Mouse (Mus musculus): ENCODE data around the gene Strn3. TPM values are rescaled to one million over a fixed set of nuclear protein-coding genes. Genes with fewer than 3 reads are reported as not detected.
A peak's percentile ranks its signal among the peaks of the same experiment; 100 is the strongest.
"Not testable (repeated sequence)": the region's sequence is repeated elsewhere in the genome, so short reads cannot be mapped to it uniquely, and the experiment has no call there.

The Strn3 gene
- polyA plus RNA-seq, 1 experiment from 2014 or later: 60.4 TPM

DNA sequence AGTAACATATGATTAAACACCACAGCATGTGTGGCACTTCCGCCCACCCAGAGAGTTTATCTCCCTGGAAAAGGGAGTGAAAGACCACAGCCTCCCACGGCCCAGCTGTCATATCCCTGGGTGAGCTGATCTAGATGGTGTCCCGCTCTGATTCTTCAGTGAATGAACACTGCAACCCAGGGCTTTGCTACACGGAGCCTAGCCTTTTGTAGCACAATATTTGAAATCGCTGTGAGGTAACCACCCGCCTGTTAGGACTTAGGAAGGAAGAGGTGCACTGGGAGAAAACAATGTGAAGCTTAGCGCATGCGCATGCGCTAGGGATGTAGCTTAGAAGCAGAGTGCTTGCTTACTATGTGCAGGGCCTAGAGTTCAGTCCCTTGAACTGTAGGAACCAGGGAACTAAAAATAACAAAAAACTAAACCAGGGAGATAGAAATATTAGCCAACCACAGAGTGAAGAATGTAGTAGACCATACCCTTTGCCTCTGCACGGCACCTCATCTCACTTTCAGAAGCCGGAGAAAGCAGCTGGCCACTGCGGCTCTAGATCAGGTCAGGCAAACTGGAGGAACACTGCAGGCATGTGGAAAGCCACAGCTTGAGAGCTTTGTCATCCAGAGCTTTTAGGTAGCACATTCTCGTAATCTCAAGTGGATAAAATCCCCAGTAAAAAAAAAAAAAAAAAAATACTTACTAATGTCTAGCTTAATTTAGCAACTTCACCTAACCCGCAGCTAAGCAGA is 17.4 kb upstream of the Strn3 start:
- H3K4me3 ChIP-seq: no peak overlapping the region
- no peak overlapping the region; the same call in 1 of the 2 replicates for H3K9ac ChIP-seq (replicated peaks)
- no peak overlapping the region for H3K27ac ChIP-seq (replicated peaks)
- no peaks in the 10 kb centered on the region for H3K27me3 ChIP-seq
- ATAC-seq (ENCODE audit: low FRiP score, low read depth): no peak
- WGBS: 65% methylated on average over 14 of the region's 14 CpGs
- H3K9me3 ChIP-seq: no peaks in the 10 kb centered on the region
- no peaks in the 10 kb centered on the region; the same call in 1 of the 2 replicates for H3K4me1 ChIP-seq
- no peak overlapping the region for H3K4me2 ChIP-seq (replicated peaks)
- 0 out of 2 replicates have a peak, but pooled peaks cover 3% of the 10 kb centered on the region for H3K36me3 ChIP-seq

DNA sequence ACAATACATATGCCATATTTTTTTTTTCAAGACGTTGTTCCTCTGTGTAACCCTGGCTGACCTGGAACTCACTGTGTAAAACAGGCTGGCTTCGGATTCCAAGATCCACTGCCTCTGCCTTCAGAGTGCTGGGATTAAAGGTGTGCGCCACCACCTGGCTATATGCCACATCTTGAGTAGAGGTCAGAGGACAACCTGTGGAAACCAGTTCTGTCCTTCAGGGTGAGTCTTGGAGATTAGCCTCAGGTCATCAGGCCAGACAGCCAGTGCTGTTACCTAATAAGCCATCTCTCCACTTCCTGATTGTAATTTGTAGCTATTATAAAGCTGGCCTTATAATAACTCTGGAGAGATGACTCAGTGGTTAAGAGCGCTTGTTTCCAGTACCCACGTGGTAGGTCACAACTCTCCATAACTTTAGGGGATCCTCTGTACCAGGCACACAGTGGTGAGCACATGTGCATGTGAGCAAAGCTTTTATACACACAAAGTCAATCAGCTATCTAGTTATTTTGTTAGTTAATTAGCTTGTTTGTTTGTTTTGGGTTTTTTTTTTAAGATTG is 15.1 kb upstream of the Strn3 start:
- H3K4me2 ChIP-seq (replicated peaks): no peak overlapping the region
- no peak overlapping the region for H3K4me3 ChIP-seq
- ATAC-seq (ENCODE audit: low FRiP score, low read depth): no peak
- 91% methylated on average over 5 of the region's 5 CpGs for WGBS
- 0 out of 2 replicates have a peak, but pooled peaks cover 3% of the 10 kb centered on the region for H3K36me3 ChIP-seq
- H3K27me3 ChIP-seq: no peaks in the 10 kb centered on the region
- no peak overlapping the region for H3K9ac ChIP-seq (replicated peaks)
- no peak overlapping the region for H3K27ac ChIP-seq (replicated peaks)
- H3K9me3 ChIP-seq: 0 out of 2 replicates have a peak, but pooled peaks cover 4% of the 10 kb centered on the region
- H3K4me1 ChIP-seq: peaks cover 6% of the 10 kb centered on the region

DNA sequence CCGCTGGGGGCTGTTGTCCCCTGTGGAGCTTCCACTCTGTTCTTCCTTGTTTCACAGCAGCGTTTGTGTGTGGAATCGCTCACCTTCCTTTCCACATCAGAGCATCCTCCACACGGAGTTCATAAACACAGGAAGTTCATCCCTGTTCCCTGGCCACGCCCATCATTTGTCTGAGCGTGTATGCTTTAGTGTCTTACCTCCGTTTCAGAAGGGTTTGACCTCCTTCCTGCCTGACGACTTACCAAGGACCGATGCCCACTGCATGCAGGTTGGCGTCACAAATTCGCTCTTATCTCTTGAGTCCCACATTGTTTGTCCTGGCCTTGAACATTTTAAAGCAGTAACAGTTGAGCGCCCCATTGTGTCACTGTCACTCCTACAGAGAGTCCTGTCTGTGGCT is 14.1 kb upstream of the Strn3 start:
- Histone ChIP-seq H3K27me3 (no peaks in the 10 kb centered on the region), H3K36me3 (0 out of 2 replicates have a peak, but pooled peaks cover 3% of the 10 kb centered on the region), H3K4me2 (replicated peaks) (no peak overlapping the region), H3K9me3 (0 out of 2 replicates have a peak, but pooled peaks cover 5% of the 10 kb centered on the region), H3K4me1 (peaks cover 6% of the 10 kb centered on the region), H3K27ac (replicated peaks) (no peak overlapping the region), H3K4me3 (no peak overlapping the region), H3K9ac (replicated peaks) (no peak overlapping the region)
- 86% methylated on average over 12 of the region's 12 CpGs for WGBS
- ATAC-seq (ENCODE audit: low FRiP score, low read depth): no peak

DNA sequence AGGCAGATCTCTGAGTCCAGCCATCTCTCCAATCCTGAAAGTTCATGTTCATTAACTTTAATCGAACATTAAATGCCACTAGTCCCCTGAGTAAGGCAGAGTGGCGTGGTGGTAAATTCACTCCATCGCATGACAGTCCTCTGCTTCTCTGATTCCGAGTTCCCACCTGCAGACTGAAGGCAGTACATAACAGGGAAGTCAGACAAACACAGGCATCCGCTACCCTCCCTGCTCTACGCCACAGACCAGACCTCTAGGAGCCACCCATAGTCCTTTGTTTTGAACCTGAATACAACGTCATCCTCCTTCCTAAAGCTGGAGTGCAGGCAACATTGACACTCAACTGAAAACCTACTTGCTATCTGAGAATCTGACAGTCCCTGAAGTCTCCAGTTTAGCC is 12.9 kb upstream of the Strn3 start:
- Histone ChIP-seq H3K36me3 (0 out of 2 replicates have a peak, but pooled peaks cover 3% of the 10 kb centered on the region), H3K9me3 (0 out of 2 replicates have a peak, but pooled peaks cover 5% of the 10 kb centered on the region), H3K4me3 (no peak overlapping the region), H3K27ac (replicated peaks) (no peak overlapping the region), H3K27me3 (no peaks in the 10 kb centered on the region), H3K4me2 (replicated peaks) (no peak overlapping the region), H3K4me1 (peaks cover 6% of the 10 kb centered on the region), H3K9ac (replicated peaks) (no peak overlapping the region)
- 72% methylated on average over 7 of the region's 7 CpGs for WGBS
- ATAC-seq (ENCODE audit: low FRiP score, low read depth): no peak

DNA sequence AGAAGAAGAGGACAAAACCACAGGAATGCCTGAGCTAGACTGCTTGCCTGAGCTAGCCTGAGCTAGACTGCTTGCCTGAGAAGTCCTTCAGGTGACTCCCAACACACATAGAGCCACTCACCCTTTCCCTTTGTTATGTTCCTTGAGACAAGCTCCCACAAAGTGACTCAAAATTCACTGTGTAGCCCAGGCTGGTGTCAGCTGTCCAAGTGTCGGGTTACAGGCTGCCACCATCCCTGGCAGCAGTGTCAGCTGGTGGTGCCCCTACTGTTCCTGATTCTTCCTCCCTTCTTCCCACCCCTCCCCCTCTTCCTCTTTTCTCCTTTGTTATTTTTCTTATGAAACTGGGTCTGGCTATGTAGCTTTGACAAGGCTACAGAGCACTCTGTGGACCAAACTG is 12.2 kb upstream of the Strn3 start:
- H3K36me3 ChIP-seq: 0 out of 2 replicates have a peak, but pooled peaks cover 3% of the 10 kb centered on the region
- no peak overlapping the region for H3K9ac ChIP-seq (replicated peaks)
- no peak overlapping the region for H3K27ac ChIP-seq (replicated peaks)
- WGBS: 13% methylated on average over 1 of the region's 1 CpGs
- peaks cover 6% of the 10 kb centered on the region for H3K4me1 ChIP-seq
- no peak overlapping the region for H3K4me3 ChIP-seq
- ATAC-seq (ENCODE audit: low FRiP score, low read depth): peak; percentile 70
- H3K9me3 ChIP-seq: 0 out of 2 replicates have a peak, but pooled peaks cover 5% of the 10 kb centered on the region
- H3K4me2 ChIP-seq (replicated peaks): no peak overlapping the region
- H3K27me3 ChIP-seq: no peaks in the 10 kb centered on the region

DNA sequence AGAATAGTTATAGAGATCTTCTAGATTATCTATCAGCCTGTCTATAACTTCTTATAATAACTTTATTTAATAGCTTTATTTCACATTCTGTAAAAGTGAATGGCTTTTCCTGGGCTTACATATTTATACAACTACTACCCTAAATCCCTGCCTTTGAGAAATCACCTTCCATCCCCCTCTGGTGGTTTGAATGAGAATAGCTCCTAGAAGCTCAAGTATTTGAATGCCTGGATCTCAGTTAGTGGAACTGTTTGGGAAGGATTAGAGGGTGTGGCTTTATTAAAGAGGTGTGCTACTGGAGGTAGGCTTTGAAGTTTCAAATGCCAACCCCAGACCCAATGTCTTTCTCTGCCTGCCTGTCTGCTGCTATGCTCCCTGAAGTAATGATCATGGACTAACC is 10.0 kb upstream of the Strn3 start:
- Histone ChIP-seq H3K4me1 (peaks cover 6% of the 10 kb centered on the region), H3K9ac (replicated peaks) (no peak overlapping the region), H3K9me3 (0 out of 2 replicates have a peak, but pooled peaks cover 5% of the 10 kb centered on the region), H3K4me3 (no peak overlapping the region), H3K36me3 (0 out of 2 replicates have a peak, but pooled peaks cover 3% of the 10 kb centered on the region), H3K27ac (replicated peaks) (no peak overlapping the region), H3K27me3 (no peaks in the 10 kb centered on the region), H3K4me2 (replicated peaks) (no peak overlapping the region)
- ATAC-seq (ENCODE audit: low FRiP score, low read depth): no peak

DNA sequence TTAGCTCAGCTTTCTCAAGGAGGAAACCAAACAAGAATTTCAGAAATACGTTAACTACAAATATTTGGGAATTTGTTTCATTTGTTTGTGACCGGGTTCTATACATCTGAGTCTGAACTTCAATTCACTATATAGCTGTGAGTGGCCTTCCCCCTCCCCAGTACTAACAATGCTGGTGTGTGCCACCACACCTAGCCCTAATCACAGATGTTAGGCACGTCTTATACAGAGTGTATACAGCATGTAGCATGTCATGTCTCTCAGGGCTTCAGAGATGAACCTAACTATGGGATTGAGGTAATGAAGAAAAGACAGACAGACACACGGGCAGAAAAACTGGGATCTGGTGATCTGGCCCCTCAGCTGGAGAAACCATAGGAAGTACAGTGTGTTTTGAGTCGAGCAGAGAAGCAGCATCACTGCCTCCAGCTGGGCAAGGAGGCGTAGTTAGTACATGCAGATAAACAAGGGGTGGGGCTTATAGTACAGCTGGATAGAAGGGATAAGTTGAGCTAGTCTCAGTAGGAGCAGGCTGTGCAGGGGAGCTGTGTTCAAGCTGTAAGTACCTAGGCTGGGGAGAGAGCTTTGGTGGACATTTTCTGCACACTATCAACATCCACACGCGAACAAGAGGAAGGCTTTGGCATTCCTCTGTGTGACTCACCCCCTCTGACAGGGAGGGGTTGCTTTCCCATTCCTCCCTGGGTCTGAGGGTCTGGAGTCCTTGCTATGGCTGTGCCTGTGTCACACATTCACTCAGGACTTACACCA is 8.1 kb upstream of the Strn3 start:
- ATAC-seq (ENCODE audit: low FRiP score, low read depth): no peak
- no peak overlapping the region for H3K9ac ChIP-seq (replicated peaks)
- H3K4me2 ChIP-seq (replicated peaks): no peak overlapping the region
- no peaks in the 10 kb centered on the region for H3K36me3 ChIP-seq
- H3K27me3 ChIP-seq: no peaks in the 10 kb centered on the region
- peaks cover 6% of the 10 kb centered on the region for H3K4me1 ChIP-seq
- H3K9me3 ChIP-seq: 0 out of 2 replicates have a peak, but pooled peaks cover 5% of the 10 kb centered on the region
- no peak overlapping the region for H3K4me3 ChIP-seq
- H3K27ac ChIP-seq (replicated peaks): no peak overlapping the region
- 66% methylated on average over 8 of the region's 8 CpGs for WGBS

DNA sequence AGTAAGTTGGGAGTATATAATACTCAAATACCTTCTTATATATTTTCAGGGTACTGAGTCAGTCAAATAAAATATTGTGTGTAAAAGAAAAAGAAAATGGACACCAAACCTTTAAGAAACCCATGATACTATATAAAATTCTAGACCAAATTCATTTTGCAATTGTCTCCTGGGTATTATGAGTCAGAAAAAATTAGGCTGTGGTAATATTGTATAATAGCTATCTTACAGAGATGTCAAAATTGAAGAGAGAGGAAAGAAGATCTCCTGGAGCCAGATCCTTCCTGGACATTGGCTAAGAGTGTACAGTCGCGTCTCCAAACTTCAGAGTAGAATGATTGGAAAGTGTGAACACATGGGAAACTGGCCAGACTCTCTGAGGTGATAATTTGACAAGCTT is 4.5 kb upstream of the Strn3 start:
- H3K27ac ChIP-seq (replicated peaks): no peak overlapping the region
- H3K4me1 ChIP-seq: no peaks in the 10 kb centered on the region
- no peak overlapping the region for H3K9ac ChIP-seq (replicated peaks)
- H3K36me3 ChIP-seq: no peaks in the 10 kb centered on the region
- ATAC-seq (ENCODE audit: low FRiP score, low read depth): no peak
- 94% methylated on average over 2 of the region's 2 CpGs for WGBS
- H3K4me2 ChIP-seq (replicated peaks): no peak overlapping the region
- H3K9me3 ChIP-seq: no peaks in the 10 kb centered on the region
- no peak overlapping the region for H3K4me3 ChIP-seq
- no peaks in the 10 kb centered on the region for H3K27me3 ChIP-seq

DNA sequence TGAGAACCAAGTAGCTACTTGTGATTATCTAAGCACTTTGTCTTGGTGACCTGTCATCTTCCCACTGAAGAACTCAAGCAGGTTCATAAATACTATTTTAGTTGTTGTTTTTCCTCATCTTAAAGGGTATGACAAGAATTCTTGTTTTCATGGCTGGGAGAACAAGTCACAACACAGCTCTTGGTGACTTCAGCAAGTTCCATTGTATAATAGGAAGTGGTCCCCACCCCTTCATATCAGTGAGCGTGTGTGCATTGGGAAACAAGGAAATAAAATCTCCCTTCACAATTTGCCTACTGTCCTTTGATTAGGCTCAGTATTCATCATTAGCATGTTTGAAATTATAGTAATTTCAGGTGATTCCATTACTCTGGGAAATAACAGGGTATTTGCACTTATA is 3.3 kb upstream of the Strn3 start:
- Histone ChIP-seq H3K27ac (replicated peaks) (no peak overlapping the region), H3K4me1 (no peaks in the 10 kb centered on the region; the same call in 1 of the 2 replicates), H3K9ac (replicated peaks) (no peak overlapping the region), H3K36me3 (no peaks in the 10 kb centered on the region), H3K27me3 (no peaks in the 10 kb centered on the region), H3K9me3 (no peaks in the 10 kb centered on the region), H3K4me2 (replicated peaks) (no peak overlapping the region), H3K4me3 (no peak overlapping the region)
- 91% methylated on average over 1 of the region's 1 CpGs for WGBS
- no peak for ATAC-seq (ENCODE audit: low FRiP score, low read depth)

DNA sequence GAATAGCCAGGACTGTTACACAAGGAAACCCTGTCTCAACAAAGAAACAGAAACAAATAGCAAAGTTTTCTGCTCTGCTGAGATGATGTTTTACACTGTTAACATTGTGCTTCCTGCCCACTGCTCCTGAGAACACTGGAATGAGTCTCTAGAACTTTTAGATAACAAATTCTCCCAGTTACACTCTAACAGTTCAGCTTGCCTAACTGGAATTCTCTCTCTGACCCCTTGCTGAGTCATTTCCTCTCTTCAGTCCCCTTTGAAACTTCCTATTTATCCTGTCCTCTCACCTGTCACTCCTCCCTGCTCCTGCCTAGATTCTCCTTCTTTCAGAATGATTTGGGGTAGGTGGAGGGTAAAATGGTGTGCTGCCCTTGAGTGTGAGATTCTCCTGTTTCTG is 2.4 kb upstream of the Strn3 start:
- Histone ChIP-seq H3K9ac (replicated peaks) (no peak overlapping the region), H3K9me3 (no peaks in the 10 kb centered on the region), H3K4me3 (no peak overlapping the region), H3K4me2 (replicated peaks) (no peak overlapping the region), H3K4me1 (peaks cover 6% of the 10 kb centered on the region), H3K27ac (replicated peaks) (no peak overlapping the region), H3K27me3 (no peaks in the 10 kb centered on the region), H3K36me3 (no peaks in the 10 kb centered on the region)
- ATAC-seq (ENCODE audit: low FRiP score, low read depth): no peak

DNA sequence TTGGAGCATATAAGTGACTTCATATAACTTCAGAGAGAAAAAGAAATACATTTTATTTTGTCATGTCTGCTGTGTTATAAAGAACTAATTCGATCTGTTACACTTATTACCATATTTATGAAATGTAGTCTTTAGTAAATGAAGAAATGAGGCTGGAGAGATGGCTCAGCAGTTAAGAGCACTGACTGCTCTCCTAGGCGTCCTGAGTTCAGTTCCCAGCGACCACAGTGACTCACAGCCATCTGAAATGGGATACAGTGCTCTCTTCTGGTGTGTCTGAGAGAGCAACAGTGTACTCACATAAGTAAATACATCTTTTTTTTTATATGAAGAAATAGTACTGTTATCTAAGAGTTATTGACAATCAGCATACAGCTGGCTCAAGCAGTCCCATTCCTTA is 1.7 kb upstream of the Strn3 start:
- Histone ChIP-seq H3K27me3 (no peaks in the 10 kb centered on the region), H3K9me3 (no peaks in the 10 kb centered on the region), H3K36me3 (no peaks in the 10 kb centered on the region), H3K4me1 (peaks cover 9% of the 10 kb centered on the region), H3K4me2 (replicated peaks) (no peak overlapping the region), H3K9ac (replicated peaks) (no peak overlapping the region), H3K4me3 (no peak overlapping the region), H3K27ac (replicated peaks) (no peak overlapping the region)
- WGBS: 80% methylated on average over 3 of the region's 3 CpGs
- no peak for ATAC-seq (ENCODE audit: low FRiP score, low read depth)

DNA sequence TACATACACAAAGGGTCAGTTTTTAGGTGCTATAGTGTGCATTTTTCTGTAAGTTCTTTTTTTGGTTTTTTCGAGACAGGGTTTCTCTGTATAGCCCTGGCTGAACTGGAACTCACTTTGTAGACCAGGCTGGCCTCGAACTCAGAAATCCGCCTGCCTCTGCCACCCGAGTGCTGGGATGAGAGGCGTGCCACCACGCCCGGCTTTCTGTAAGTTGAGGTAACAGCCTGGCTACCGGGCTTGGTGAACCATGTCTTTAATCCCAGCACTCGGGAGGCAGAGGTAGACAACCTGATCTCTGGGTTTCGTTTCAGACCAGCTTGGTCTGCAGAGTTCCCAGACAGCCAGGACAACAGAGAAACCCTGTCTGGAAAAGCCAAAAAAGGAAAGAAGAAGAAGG is 1.2 kb upstream of the Strn3 start:
- H3K36me3 ChIP-seq; H3K27ac ChIP-seq (replicated peaks); H3K9ac ChIP-seq (replicated peaks); H3K4me3 ChIP-seq; H3K4me1 ChIP-seq; H3K27me3 ChIP-seq; H3K9me3 ChIP-seq; ATAC-seq (ENCODE audit: low FRiP score, low read depth): not testable (repeated sequence)
- 78% methylated on average over 10 of the region's 10 CpGs for WGBS
- H3K4me2 ChIP-seq (replicated peaks): peak overlapping the region; percentile 64

Measured in midbrain, embryonic 12.5 days (tissue).